Mouse (Mus musculus): ENCODE measurements around the gene Gm20388. TPM values are rescaled to one million over a fixed set of nuclear protein-coding genes. Genes with fewer than 3 reads are reported as not detected.

The Gm20388 gene
- polyA plus RNA-seq, 1 experiment from 2014 or later = not detected

- H3K36me3 ChIP-seq (ENCODE audit: control insufficient read depth, insufficient read depth, low read length) = no peaks in the 10 kb centered on the region
- H3K9ac ChIP-seq (ENCODE audit: low read length) = 0 out of 2 replicates have a peak overlapping the region, but pooled peaks have one; percentile 30
- no peaks in the 10 kb centered on the region for H3K27me3 ChIP-seq (ENCODE audit: control insufficient read depth, insufficient read depth, low read depth, low read length)
- H3K4me1 ChIP-seq (replicated peaks; ENCODE audit: control insufficient read depth, insufficient read depth, low read length) = peaks cover 72% of the 10 kb centered on the region
- no peak overlapping the region for H3K27ac ChIP-seq (ENCODE audit: low read length)
- no peaks in the 10 kb centered on the region for H3K9me3 ChIP-seq (ENCODE audit: control insufficient read depth, low read length)
- H3K4me2 ChIP-seq (ENCODE audit: low read depth, low read length) = no peak overlapping the region
- ATAC-seq (ENCODE audit: low read depth) = no peak
- 21% methylated on average over 14 of the region's 14 CpGs for WGBS
- H3K4me3 ChIP-seq (ENCODE audit: low read length) = no peak overlapping the region
Measured at GRCm38 (mm10) chr8:120492193-120492880, 581.7 kb downstream of the Gm20388 start.

- 60% methylated on average over 4 of the region's 4 CpGs for WGBS
- H3K4me2 ChIP-seq (ENCODE audit: low read depth, low read length) = no peak overlapping the region
- ATAC-seq (ENCODE audit: low read depth) = no peak
- no peaks in the 10 kb centered on the region for H3K27me3 ChIP-seq (ENCODE audit: control insufficient read depth, insufficient read depth, low read depth, low read length)
- H3K9me3 ChIP-seq (ENCODE audit: control insufficient read depth, low read length) = no peaks in the 10 kb centered on the region
- H3K9ac ChIP-seq (ENCODE audit: low read length) = no peak overlapping the region
- H3K36me3 ChIP-seq (ENCODE audit: control insufficient read depth, insufficient read depth, low read length) = no peaks in the 10 kb centered on the region
- no peak overlapping the region for H3K27ac ChIP-seq (ENCODE audit: low read length)
- peaks cover 77% of the 10 kb centered on the region for H3K4me1 ChIP-seq (replicated peaks; ENCODE audit: control insufficient read depth, insufficient read depth, low read length)
- no peak overlapping the region for H3K4me3 ChIP-seq (ENCODE audit: low read length)
Measured at GRCm38 (mm10) chr8:120492881-120493220, 582.2 kb downstream of the Gm20388 start.

GRCm38 (mm10) chr8:120493508-120494464, 583.1 kb downstream of the Gm20388 start:
- Histone ChIP-seq H3K4me3 (ENCODE audit: low read length) (no peak overlapping the region), H3K4me1 (replicated peaks; ENCODE audit: control insufficient read depth, insufficient read depth, low read length) (peaks cover 82% of the 10 kb centered on the region), H3K27me3 (ENCODE audit: control insufficient read depth, insufficient read depth, low read depth, low read length) (no peaks in the 10 kb centered on the region), H3K4me2 (ENCODE audit: low read depth, low read length) (no peak overlapping the region), H3K9me3 (ENCODE audit: control insufficient read depth, low read length) (no peaks in the 10 kb centered on the region), H3K27ac (ENCODE audit: low read length) (peak overlapping the region; percentile 91), H3K9ac (ENCODE audit: low read length) (peak overlapping the region; percentile 41; the same call in 1 of the 2 replicates), H3K36me3 (ENCODE audit: control insufficient read depth, insufficient read depth, low read length) (no peaks in the 10 kb centered on the region)
- ATAC-seq (ENCODE audit: low read depth) = no peak
- WGBS = 43% methylated on average over 16 of the region's 16 CpGs

- H3K4me1 ChIP-seq (replicated peaks; ENCODE audit: control insufficient read depth, insufficient read depth, low read length) = peaks cover 83% of the 10 kb centered on the region
- WGBS = 8% methylated on average over 15 of the region's 15 CpGs
- peak overlapping the region; percentile 91 for H3K27ac ChIP-seq (ENCODE audit: low read length)
- no peak overlapping the region for H3K4me3 ChIP-seq (ENCODE audit: low read length)
- H3K9me3 ChIP-seq (ENCODE audit: control insufficient read depth, low read length) = no peaks in the 10 kb centered on the region
- peak overlapping the region; percentile 43 for H3K9ac ChIP-seq (ENCODE audit: low read length)
- ATAC-seq (ENCODE audit: low read depth) = peak; percentile 70
- no peaks in the 10 kb centered on the region for H3K36me3 ChIP-seq (ENCODE audit: control insufficient read depth, insufficient read depth, low read length)
- H3K4me2 ChIP-seq (ENCODE audit: low read depth, low read length) = peak overlapping the region; percentile 28; the same call in 1 of the 2 replicates
- H3K27me3 ChIP-seq (ENCODE audit: control insufficient read depth, insufficient read depth, low read depth, low read length) = no peaks in the 10 kb centered on the region
Measured at GRCm38 (mm10) chr8:120494903-120495302, 584.3 kb downstream of the Gm20388 start.

GRCm38 (mm10) chr8:120495461-120495860, 584.8 kb downstream of the Gm20388 start:
- H3K27me3 ChIP-seq (ENCODE audit: control insufficient read depth, insufficient read depth, low read depth, low read length) = no peaks in the 10 kb centered on the region
- peak overlapping the region; percentile 91 for H3K27ac ChIP-seq (ENCODE audit: low read length)
- no peaks in the 10 kb centered on the region for H3K9me3 ChIP-seq (ENCODE audit: control insufficient read depth, low read length)
- H3K4me1 ChIP-seq (replicated peaks; ENCODE audit: control insufficient read depth, insufficient read depth, low read length) = peaks cover 82% of the 10 kb centered on the region
- no peaks in the 10 kb centered on the region for H3K36me3 ChIP-seq (ENCODE audit: control insufficient read depth, insufficient read depth, low read length)
- WGBS = 70% methylated on average over 5 of the region's 5 CpGs
- H3K9ac ChIP-seq (ENCODE audit: low read length) = no peak overlapping the region
- H3K4me3 ChIP-seq (ENCODE audit: low read length) = no peak overlapping the region
- H3K4me2 ChIP-seq (ENCODE audit: low read depth, low read length) = no peak overlapping the region
- no peak for ATAC-seq (ENCODE audit: low read depth)

GRCm38 (mm10) chr8:120496478-120496877, 585.8 kb downstream of the Gm20388 start:
- Histone ChIP-seq H3K27me3 (ENCODE audit: control insufficient read depth, insufficient read depth, low read depth, low read length) (no peaks in the 10 kb centered on the region), H3K36me3 (ENCODE audit: control insufficient read depth, insufficient read depth, low read length) (no peaks in the 10 kb centered on the region), H3K9me3 (ENCODE audit: control insufficient read depth, low read length) (no peaks in the 10 kb centered on the region), H3K9ac (ENCODE audit: low read length) (no peak overlapping the region), H3K4me2 (ENCODE audit: low read depth, low read length) (no peak overlapping the region), H3K4me3 (ENCODE audit: low read length) (no peak overlapping the region), H3K4me1 (replicated peaks; ENCODE audit: control insufficient read depth, insufficient read depth, low read length) (peaks cover 82% of the 10 kb centered on the region), H3K27ac (ENCODE audit: low read length) (no peak overlapping the region)
- no peak for ATAC-seq (ENCODE audit: low read depth)
- WGBS = 96% methylated on average over 15 of the region's 15 CpGs

GRCm38 (mm10) chr8:120497503-120497946, 586.9 kb downstream of the Gm20388 start:
- no peaks in the 10 kb centered on the region for H3K36me3 ChIP-seq (ENCODE audit: control insufficient read depth, insufficient read depth, low read length)
- no peak overlapping the region for H3K9ac ChIP-seq (ENCODE audit: low read length)
- H3K4me2 ChIP-seq (ENCODE audit: low read depth, low read length) = no peak overlapping the region
- H3K4me1 ChIP-seq (replicated peaks; ENCODE audit: control insufficient read depth, insufficient read depth, low read length) = peaks cover 75% of the 10 kb centered on the region
- H3K9me3 ChIP-seq (ENCODE audit: control insufficient read depth, low read length) = no peaks in the 10 kb centered on the region
- no peak overlapping the region for H3K4me3 ChIP-seq (ENCODE audit: low read length)
- no peak for ATAC-seq (ENCODE audit: low read depth)
- WGBS = 44% methylated on average over 11 of the region's 11 CpGs
- no peaks in the 10 kb centered on the region for H3K27me3 ChIP-seq (ENCODE audit: control insufficient read depth, insufficient read depth, low read depth, low read length)
- no peak overlapping the region for H3K27ac ChIP-seq (ENCODE audit: low read length)

- Histone ChIP-seq H3K36me3 (ENCODE audit: control insufficient read depth, insufficient read depth, low read length) (no peaks in the 10 kb centered on the region), H3K4me1 (replicated peaks; ENCODE audit: control insufficient read depth, insufficient read depth, low read length) (peaks cover 69% of the 10 kb centered on the region), H3K27me3 (ENCODE audit: control insufficient read depth, insufficient read depth, low read depth, low read length) (no peaks in the 10 kb centered on the region), H3K4me2 (ENCODE audit: low read depth, low read length) (0 out of 2 replicates have a peak overlapping the region, but pooled peaks have one; percentile 3), H3K27ac (ENCODE audit: low read length) (peak overlapping the region; percentile 49), H3K9ac (ENCODE audit: low read length) (peak overlapping the region; percentile 47; the same call in 1 of the 2 replicates), H3K9me3 (ENCODE audit: control insufficient read depth, low read length) (no peaks in the 10 kb centered on the region), H3K4me3 (ENCODE audit: low read length) (no peak overlapping the region)
- 33% methylated on average over 4 of the region's 4 CpGs for WGBS
- ATAC-seq (ENCODE audit: low read depth) = 0 out of 2 replicates have a peak, but pooled peaks have one; percentile 8
Measured at GRCm38 (mm10) chr8:120498349-120498831, 587.7 kb downstream of the Gm20388 start.
